Mouse (Mus musculus): ENCODE results near the gene Gm20388.

DNA sequence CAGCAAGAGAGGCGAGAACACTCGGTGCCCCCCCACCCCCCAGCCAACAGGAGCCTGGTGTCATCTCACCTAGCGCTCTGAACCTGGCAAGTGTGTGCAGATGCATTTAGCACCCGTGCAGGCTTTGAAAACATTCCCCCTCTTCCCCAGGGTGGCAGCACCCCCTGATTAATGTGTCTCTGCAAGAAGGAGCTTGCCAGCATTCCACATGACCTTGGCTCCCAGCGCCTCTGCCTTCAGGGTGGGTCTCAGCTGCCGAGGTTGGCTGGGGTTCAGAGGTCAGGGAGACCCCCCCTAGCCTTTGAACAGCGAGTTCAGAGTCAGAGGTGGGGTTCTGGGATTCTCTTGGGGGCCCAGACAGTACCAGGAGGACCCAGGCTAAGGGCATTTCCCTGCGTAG lies 601.1 kb downstream of the Gm20388 start:
- no peak for TF ChIP-seq CTCF (IDR thresholded peaks at IDR 0.05; ENCODE audit: low read depth, low read length)
- no peak for TF ChIP-seq POLR2A (IDR thresholded peaks at IDR 0.05; ENCODE audit: insufficient read depth, low read length)
- no peak for TF ChIP-seq EP300 (IDR thresholded peaks at IDR 0.05; ENCODE audit: insufficient read depth, low read depth, low read length)

Data from ES-Bruce4 (cell line).